Mouse (Mus musculus) CH12.LX (cell line): ENCODE results near the gene Hnrnpll. TPM values are rescaled to one million over a fixed set of nuclear protein-coding genes. Genes with fewer than 3 reads are reported as not detected.

ENCODE experiments used
- DNase-seq: peaks from one replicate; pipeline ENCODE4 v3.0.0-alpha.2; 2013; ENCODE audit errors: extremely low read depth
- H3K27ac ChIP-seq: 2 replicates; pipeline ENCODE4 v1.5.1; 2012; ENCODE audit warnings: low read depth, mild to moderate bottlenecking, control low read depth, moderate library complexity; ENCODE audit not compliant: insufficient read depth
- H3K27me3 ChIP-seq: replicated peaks from 2 replicates; pipeline ENCODE3; 2012; ENCODE audit warnings: inconsistent platforms
- H3K36me3 ChIP-seq, 2 experiments: replicated peaks in 1 of 2; 2 replicates each; pipeline versions ENCODE3 to v1.6.1; 2012; ENCODE audit warnings: inconsistent platforms in 1 of 2, low read length in 1 of 2, mild to moderate bottlenecking in 1 of 2, mixed read lengths in 1 of 2, moderate library complexity in 1 of 2; ENCODE audit not compliant: control insufficient read depth in 1 of 2, insufficient read depth in 1 of 2
- H3K4me1 ChIP-seq, 2 experiments: 2 replicates each; pipeline ENCODE4 v1.6.1; 2012; ENCODE audit warnings: inconsistent platforms in 1 of 2, moderate library complexity in 1 of 2; ENCODE audit not compliant: insufficient read depth in 2 of 2, control insufficient read depth in 1 of 2
- H3K4me2 ChIP-seq: 2 replicates; pipeline ENCODE4 v1.6.1; 2012; ENCODE audit warnings: low read depth, mild to moderate bottlenecking, control low read depth; ENCODE audit not compliant: poor library complexity, insufficient read depth, severe bottlenecking
- H3K4me3 ChIP-seq, 3 experiments: fragments of 150-350 bp in 1 of 3; sonication (generic) in 1 of 3; replicated peaks in 1 of 3; 2 replicates each; pipeline versions ENCODE3 to v1.5.1; 2011 to 2012; ENCODE audit warnings: low read depth in 2 of 3, low read length in 2 of 3, mild to moderate bottlenecking in 2 of 3, moderate library complexity in 2 of 3, control low read depth in 1 of 3, improper control_type of control experiment in 1 of 3, inconsistent platforms in 1 of 3, mixed read lengths in 1 of 3; ENCODE audit not compliant: poor library complexity in 1 of 3
- H3K79me2 ChIP-seq: replicated peaks from 2 replicates; pipeline ENCODE4 v1.6.1; 2012; ENCODE audit warnings: mild to moderate bottlenecking, moderate library complexity; ENCODE audit not compliant: control insufficient read depth, poor library complexity, insufficient read depth, severe bottlenecking; ENCODE audit errors: extremely low read depth
- H3K9ac ChIP-seq: 2 replicates; pipeline ENCODE4 v1.6.1; 2012; ENCODE audit warnings: low read depth, mild to moderate bottlenecking, control low read depth, moderate library complexity; ENCODE audit not compliant: insufficient read depth
- H3K9me3 ChIP-seq: replicated peaks from 2 replicates; pipeline ENCODE3; 2012; ENCODE audit warnings: low read length, inconsistent platforms, mixed read lengths
- BHLHE40 ChIP-seq: IDR thresholded peaks from 2 replicates; pipeline ENCODE4 v1.6.1; 2011; ENCODE audit warnings: mild to moderate bottlenecking, low read depth, low read length, improper control_type of control experiment
- CHD1 ChIP-seq: IDR thresholded peaks from 2 replicates; pipeline ENCODE4 v1.6.1; 2012; ENCODE audit warnings: low read depth, low read length, improper control_type of control experiment, inconsistent platforms
- CTCF ChIP-seq, 2 experiments: IDR thresholded peaks in 1 of 2; conservative IDR thresholded peaks in 1 of 2; 2 replicates each; pipeline ENCODE4 v1.5.1; 2011 to 2012; ENCODE audit warnings: low read depth in 2 of 2, low read length in 2 of 2, improper control_type of control experiment in 1 of 2, inconsistent platforms in 1 of 2, mild to moderate bottlenecking in 1 of 2, moderate library complexity in 1 of 2
- EP300 ChIP-seq: IDR thresholded peaks from 2 replicates; pipeline ENCODE4 v1.6.1; 2011; ENCODE audit warnings: low read length, improper control_type of control experiment
- ETS1 ChIP-seq: conservative IDR thresholded peaks from 2 replicates; pipeline ENCODE4 v1.6.1; 2012; ENCODE audit warnings: low read depth, mild to moderate bottlenecking, inconsistent platforms, low read length, improper control_type of control experiment, moderate library complexity
- HCFC1 ChIP-seq: IDR thresholded peaks from 2 replicates; pipeline ENCODE4 v1.6.1; 2012; ENCODE audit warnings: low read depth, mild to moderate bottlenecking, inconsistent platforms, low read length, improper control_type of control experiment
- JUN ChIP-seq: IDR thresholded peaks from 2 replicates; pipeline ENCODE4 v1.6.1; 2011; ENCODE audit warnings: low read depth, mild to moderate bottlenecking, low read length, improper control_type of control experiment, moderate library complexity; ENCODE audit not compliant: insufficient read depth
- KAT2A ChIP-seq: IDR thresholded peaks from 2 replicates; pipeline ENCODE4 v1.6.1; 2012; ENCODE audit warnings: low read length, improper control_type of control experiment, inconsistent platforms; ENCODE audit not compliant: insufficient replicate concordance
- MAFK ChIP-seq: IDR thresholded peaks from 2 replicates; pipeline ENCODE4 v1.6.1; 2011; ENCODE audit warnings: low read length, improper control_type of control experiment; ENCODE audit not compliant: insufficient replicate concordance
- MAX ChIP-seq: IDR thresholded peaks from 2 replicates; pipeline ENCODE4 v1.6.1; 2011; ENCODE audit warnings: low read length, improper control_type of control experiment
- MAZ ChIP-seq: IDR thresholded peaks from 2 replicates; pipeline ENCODE4 v1.6.1; 2012; ENCODE audit warnings: low read depth, mild to moderate bottlenecking, inconsistent platforms, low read length, improper control_type of control experiment, moderate library complexity
- MYC ChIP-seq: IDR thresholded peaks from 2 replicates; pipeline ENCODE4 v1.6.1; 2011; ENCODE audit warnings: low read depth, mild to moderate bottlenecking, improper control_type of control experiment, low read length
- NELFE ChIP-seq: IDR thresholded peaks from 2 replicates; pipeline ENCODE4 v1.6.1; 2011; ENCODE audit warnings: low read depth, low read length, improper control_type of control experiment
- PAX5 ChIP-seq: IDR thresholded peaks from 2 replicates; pipeline ENCODE4 v1.6.1; 2012; ENCODE audit warnings: low read length, inconsistent platforms, mixed read lengths
- POLR2A ChIP-seq: IDR thresholded peaks from 2 replicates; pipeline ENCODE4 v1.6.1; 2011; ENCODE audit warnings: low read depth, mild to moderate bottlenecking, improper control_type of control experiment, low read length
- POLR2AphosphoS2 ChIP-seq: IDR thresholded peaks from 2 replicates; pipeline ENCODE4 v1.6.1; 2011; ENCODE audit warnings: low read depth, low read length, improper control_type of control experiment
- TCF12 ChIP-seq: IDR thresholded peaks from 2 replicates; pipeline ENCODE4 v1.6.1; 2014; ENCODE audit warnings: low read depth, mild to moderate bottlenecking, inconsistent platforms, low read length, improper control_type of control experiment
- USF1 ChIP-seq: IDR thresholded peaks from 2 replicates; pipeline ENCODE4 v1.6.1; 2014; ENCODE audit warnings: low read depth, mild to moderate bottlenecking, inconsistent platforms, low read length, improper control_type of control experiment
- ZC3H11A ChIP-seq: IDR thresholded peaks from 2 replicates; pipeline ENCODE4 v1.6.1; 2012; ENCODE audit warnings: low read depth, mild to moderate bottlenecking, inconsistent platforms, low read length, improper control_type of control experiment
- ZKSCAN1 ChIP-seq: IDR thresholded peaks from 2 replicates; pipeline ENCODE4 v1.6.1; 2012; ENCODE audit warnings: low read depth, inconsistent platforms, low read length, improper control_type of control experiment, borderline replicate concordance
- ZNF384 ChIP-seq: IDR thresholded peaks from 2 replicates; pipeline ENCODE4 v1.6.1; 2012; ENCODE audit warnings: low read depth, low read length, improper control_type of control experiment, inconsistent platforms
- dilution Hi-C: fragments of 300-500 bp; cut with MboI; formaldehyde crosslinking; loops from 2 replicates; pipeline ENCODE4 v1.14.3; 2020; ENCODE audit warnings: low sequenced_read_pairs; ENCODE audit not compliant: extremely low pct_unique_long_range_greater_than_20kb, extremely low pct_ligation_motif_present
- in situ Hi-C: fragments of 300-500 bp; cut with MboI; formaldehyde crosslinking; loops from 3 replicates; pipeline ENCODE4 v1.14.3; 2019; ENCODE audit warnings: low sequenced_read_pairs, low pct_ligation_motif_present, low pct_unique_long_range_greater_than_20kb, mixed read lengths
- polyA plus RNA-seq: library from polyadenylated mRNA; unstranded; fragments of >175 nt; gene quantifications from 2 replicates; pipeline ENCODE4 v1.2.1, GENCODE M21; 2012; ENCODE audit warnings: low read depth; ENCODE audit not compliant: insufficient read length
- total RNA-seq, 2 experiments: library from RNA; depleted of rRNA; stranded (reverse); fragments of 300-350 nt in 1 of 2; fragments of >200 nt in 1 of 2; gene quantifications; 2 replicates each; pipeline ENCODE4 v1.2.3; 2012 to 2014

Hnrnpll gene
- total and polyA plus RNA-seq, 3 experiments: 14.4 to 24.1 (median 22.3) TPM

- H3K9ac ChIP-seq: no peak overlapping the region
- DNase-seq: no peak
- H3K4me3 ChIP-seq: no peak overlapping the region
- no peak overlapping the region for H3K27ac ChIP-seq
- no peak for TF ChIP-seq ZKSCAN1
- no peak for TF ChIP-seq CHD1
- no peak for TF ChIP-seq BHLHE40
- TF ChIP-seq ETS1: no peak
- no peak for TF ChIP-seq NELFE
- TF ChIP-seq EP300: no peak
- dilution Hi-C loops: no loop called here
- peaks cover 31% of the 10 kb centered on the region for H3K27me3 ChIP-seq
- H3K9me3 ChIP-seq: peaks cover 5% of the 10 kb centered on the region
- no peak overlapping the region for H3K4me2 ChIP-seq
- in situ Hi-C loops: no loop called here
- no peaks in the 10 kb centered on the region for H3K36me3 ChIP-seq
- no peaks in the 10 kb centered on the region for H3K4me1 ChIP-seq
- no peaks in the 10 kb centered on the region for H3K79me2 ChIP-seq
Measured at GRCm38 (mm10) chr17:80090551-80090950, 28.4 kb upstream of the Hnrnpll start.

DNA sequence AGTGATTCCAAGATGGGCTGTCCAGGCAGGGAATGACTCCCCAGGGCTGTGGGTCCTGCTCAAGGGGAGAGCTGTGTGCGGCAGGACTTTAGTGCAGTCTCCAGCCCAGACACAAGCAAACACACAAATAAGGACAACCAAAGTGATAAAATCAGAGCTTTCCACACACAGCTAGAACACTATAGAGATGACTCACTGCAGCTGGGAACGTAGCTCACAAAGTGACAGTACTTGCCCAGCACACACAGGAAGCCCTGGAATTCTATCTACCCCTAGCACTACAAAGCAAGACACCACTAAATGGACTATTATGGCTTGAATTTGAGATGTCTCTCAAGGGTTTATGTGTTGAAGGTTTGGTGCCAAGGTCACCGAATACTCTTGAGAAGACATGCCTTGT is 26.0 kb upstream of the Hnrnpll start:
- no peaks in the 10 kb centered on the region for H3K4me1 ChIP-seq
- no peaks in the 10 kb centered on the region for H3K36me3 ChIP-seq
- H3K4me3 ChIP-seq: no peak overlapping the region
- in situ Hi-C loops: no loop called here
- TF ChIP-seq ZKSCAN1 (no peak), KAT2A (no peak), POLR2AphosphoS2 (no peak), ZNF384 (no peak), POLR2A (no peak), CHD1 (no peak), USF1 (no peak), PAX5 (no peak), HCFC1 (no peak), MAX (no peak), TCF12 (no peak)
- H3K4me2 ChIP-seq: no peak overlapping the region
- dilution Hi-C loops: no loop called here
- peaks cover 11% of the 10 kb centered on the region for H3K9me3 ChIP-seq
- no peak overlapping the region for H3K9ac ChIP-seq
- no peak overlapping the region for H3K27ac ChIP-seq
- DNase-seq: no peak
- no peaks in the 10 kb centered on the region for H3K79me2 ChIP-seq
- peaks cover 38% of the 10 kb centered on the region for H3K27me3 ChIP-seq

DNA sequence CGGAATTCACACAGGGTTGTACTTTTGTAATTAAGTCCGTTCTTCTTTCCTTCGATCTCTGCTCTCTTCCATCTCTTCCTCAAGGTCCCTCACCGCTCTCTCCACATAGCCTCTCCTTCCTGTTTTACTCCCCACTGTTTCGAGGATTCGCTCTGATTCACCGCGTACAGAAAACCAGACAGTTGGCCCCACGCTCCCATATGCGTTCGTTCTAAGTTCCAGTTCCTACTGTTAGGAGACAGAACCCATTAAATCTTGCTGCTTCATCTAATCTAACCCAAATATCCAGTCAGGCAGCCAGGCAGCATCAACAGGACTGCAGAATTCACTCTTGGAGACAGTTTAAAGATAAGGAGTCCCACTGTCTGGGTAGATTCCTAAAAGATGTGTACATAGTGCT is 24.5 kb upstream of the Hnrnpll start:
- Histone ChIP-seq H3K4me1 (no peaks in the 10 kb centered on the region), H3K36me3 (no peaks in the 10 kb centered on the region), H3K9me3 (peaks cover 11% of the 10 kb centered on the region), H3K27me3 (peaks cover 43% of the 10 kb centered on the region), H3K79me2 (no peaks in the 10 kb centered on the region), H3K4me2 (no peak overlapping the region), H3K27ac (no peak overlapping the region), H3K9ac (no peak overlapping the region), H3K4me3 (no peak overlapping the region)
- in situ Hi-C loops: no loop called here
- no peak for TF ChIP-seq JUN
- TF ChIP-seq MYC: no peak
- no peak for TF ChIP-seq POLR2A
- TF ChIP-seq MAZ: no peak
- TF ChIP-seq MAFK: no peak
- TF ChIP-seq CTCF (conservative IDR thresholded peaks at IDR 0.05 in 1 of 2, IDR thresholded peaks at IDR 0.05 in 1 of 2; ENCODE audit: low read depth in 2 of 2, low read length in 2 of 2): no peak
- no peak for TF ChIP-seq ZC3H11A
- dilution Hi-C loops: no loop called here
- no peak for DNase-seq
